Mouse (Mus musculus) c-Kit-positive CD71-negative TER-119-negative erythroid progenitor cells, embryonic 14.5 days (primary cell): ENCODE results near the gene Vsig10.
"Not testable (repeated sequence)": the region's sequence is repeated elsewhere in the genome, so short reads cannot be mapped to it uniquely, and the experiment has no call there.

ENCODE experiments used
- DNase-seq: peaks from one replicate; pipeline ENCODE4 v3.0.0-alpha.2; 2013; ENCODE audit warnings: low read depth

Gene Vsig10

GRCm38 (mm10) chr5:117318741-117319629 lies at the start of gene Vsig10:
Vsig10 (plus strand) TSS chr5:117319083.
- DNase-seq: peak; percentile 31

DNA sequence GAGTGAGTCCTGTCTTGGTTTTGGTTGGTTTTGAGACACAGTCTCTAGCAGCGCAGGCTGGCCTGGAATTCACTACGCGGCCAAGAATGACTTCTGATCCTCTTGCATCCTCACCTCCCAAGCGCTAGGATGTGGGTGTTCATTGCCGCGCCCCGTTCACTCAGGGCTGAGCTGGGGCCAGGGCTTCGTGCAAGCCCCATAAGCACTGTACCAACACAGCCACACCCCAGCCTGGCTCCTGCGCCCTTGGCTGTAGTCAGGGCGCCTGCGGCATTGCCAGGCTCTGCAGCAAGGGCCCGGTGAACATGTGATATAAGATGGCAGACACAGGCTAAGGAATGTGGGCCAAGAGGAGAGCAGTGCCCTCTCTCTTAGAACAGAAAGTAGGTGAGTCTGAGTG lies 49.5 kb upstream of the Vsig10 start:
- DNase-seq: no peak

GRCm38 (mm10) chr5:117271945-117272344 lies 46.9 kb upstream of the Vsig10 start:
- DNase-seq: no peak

DNA sequence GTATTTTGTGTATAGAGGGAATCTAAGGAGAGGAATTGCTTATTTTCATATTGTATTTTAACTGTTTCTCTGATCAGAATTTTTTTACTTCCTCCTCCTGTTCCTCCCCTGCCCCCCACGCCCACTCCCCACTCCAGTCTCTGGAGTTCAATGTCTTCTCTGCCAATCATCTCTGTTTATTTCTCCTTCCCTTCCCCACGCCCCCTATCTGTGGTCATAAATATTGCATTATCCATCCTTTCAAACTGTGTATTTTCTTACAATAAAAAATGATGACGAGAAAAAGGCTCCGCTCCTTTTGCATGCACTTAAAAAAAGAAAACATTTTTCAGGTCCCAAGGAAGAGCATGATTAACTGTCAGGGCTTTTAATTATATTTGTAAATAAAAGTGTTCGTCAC lies 44.1 kb upstream of the Vsig10 start:
- DNase-seq: no peak

GRCm38 (mm10) chr5:117277784-117278183 lies 41.1 kb upstream of the Vsig10 start:
- DNase-seq: no peak

DNA sequence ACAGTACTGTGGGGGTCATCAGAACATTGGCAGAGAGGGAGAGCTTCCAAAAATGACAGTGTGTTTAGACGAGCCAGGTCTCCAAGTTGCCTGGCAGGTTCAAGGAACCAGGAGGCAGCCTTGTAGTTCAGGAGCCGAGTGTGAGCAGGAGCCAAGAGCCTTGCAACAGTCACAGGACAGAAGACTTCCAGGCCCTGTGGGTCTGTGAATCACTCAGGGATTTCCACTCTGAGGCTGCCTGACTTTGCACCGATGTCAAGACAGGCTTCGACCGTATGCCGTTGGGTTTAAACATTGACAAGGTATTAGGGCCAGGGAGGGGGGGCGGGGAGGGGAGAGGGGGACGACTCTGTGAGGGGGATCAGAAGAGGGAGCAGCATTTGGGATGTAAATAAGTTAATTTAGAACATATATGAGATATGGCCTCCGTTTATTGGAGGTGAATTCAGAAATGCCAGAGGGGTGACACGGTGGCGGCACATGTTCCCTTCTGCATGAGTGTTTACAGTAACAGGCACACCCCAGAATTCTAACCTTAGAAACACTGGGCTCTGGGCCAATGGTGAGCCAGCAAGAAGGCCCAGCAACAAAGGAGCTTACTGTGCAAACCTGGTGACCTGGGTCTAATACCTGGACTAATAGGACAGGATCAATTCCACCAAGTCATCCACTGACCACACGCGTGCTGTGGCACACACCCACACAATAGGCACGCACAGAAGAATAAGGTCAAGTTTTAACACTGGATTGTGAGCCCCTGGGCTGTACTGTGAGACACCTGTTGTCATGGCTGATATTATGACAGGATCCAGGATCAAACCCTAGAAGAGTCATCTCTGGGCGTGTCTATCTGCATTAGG lies 39.8 kb upstream of the Vsig10 start:
- no peak for DNase-seq

GRCm38 (mm10) chr5:117279669-117280050 lies 39.2 kb upstream of the Vsig10 start:
- DNase-seq: no peak

DNA sequence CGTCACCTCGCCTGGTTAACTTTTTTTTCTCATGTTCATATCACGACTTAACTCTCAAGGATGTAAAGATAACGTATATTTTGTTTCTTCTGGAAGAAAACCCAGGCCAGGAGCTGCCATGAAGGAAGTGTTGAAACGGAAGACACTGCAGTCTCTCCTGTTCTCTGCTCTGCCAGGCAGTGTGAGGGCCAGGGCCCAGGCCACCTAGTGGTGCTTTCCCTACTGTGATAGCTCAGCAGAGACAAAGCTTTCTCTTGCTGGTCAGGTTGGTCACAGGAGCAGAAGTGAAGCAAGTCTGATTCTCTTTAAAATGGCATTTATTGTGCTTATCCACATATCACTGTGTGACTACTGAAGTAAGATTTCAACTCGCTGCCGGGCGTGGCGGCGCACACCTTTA lies 37.3 kb upstream of the Vsig10 start:
- DNase-seq: no peak

DNA sequence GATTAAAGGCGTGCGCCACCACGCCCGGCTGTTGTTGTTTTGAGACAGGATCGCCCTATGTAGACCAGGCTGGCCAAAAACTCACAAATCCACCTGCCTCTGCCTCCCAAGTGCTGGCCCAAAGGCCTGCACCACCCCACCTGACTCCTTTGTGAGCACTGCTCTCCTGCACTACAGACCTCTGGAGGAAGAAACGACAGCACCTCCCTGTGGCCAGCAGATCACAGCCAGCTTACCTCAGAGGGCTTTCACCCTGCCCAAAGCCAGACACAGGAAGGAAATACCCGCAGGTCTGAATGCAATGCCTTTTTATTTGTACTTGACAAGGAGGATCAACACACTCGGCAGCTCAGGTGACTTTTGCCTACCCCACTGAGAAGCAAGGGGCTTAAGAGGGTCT lies 36.5 kb upstream of the Vsig10 start:
- no peak for DNase-seq

GRCm38 (mm10) chr5:117284029-117284428 lies 34.9 kb upstream of the Vsig10 start:
- no peak for DNase-seq

DNA sequence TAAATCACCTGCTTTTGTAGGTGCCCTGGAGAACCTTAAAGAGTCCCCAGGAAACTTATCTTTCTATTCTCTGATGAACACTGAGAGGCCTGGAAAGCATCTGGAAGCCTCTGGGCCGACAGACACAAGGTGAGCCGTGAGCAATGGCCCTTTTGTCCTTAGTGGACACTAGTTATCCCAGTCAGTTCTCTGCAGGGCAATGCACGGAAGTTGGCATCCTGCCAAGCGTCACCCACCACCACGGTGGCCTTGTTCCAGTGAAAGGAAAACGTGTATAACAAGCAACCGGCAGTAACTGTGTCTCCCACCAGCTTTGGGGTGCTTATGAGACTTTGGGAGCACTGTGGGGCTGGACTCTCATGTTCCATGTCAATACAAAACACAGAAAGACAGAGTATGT lies 34.2 kb upstream of the Vsig10 start:
- DNase-seq: no peak

GRCm38 (mm10) chr5:117285266-117285665 lies 33.6 kb upstream of the Vsig10 start:
- no peak for DNase-seq

GRCm38 (mm10) chr5:117286286-117286685 lies 32.6 kb upstream of the Vsig10 start:
- DNase-seq: no peak

DNA sequence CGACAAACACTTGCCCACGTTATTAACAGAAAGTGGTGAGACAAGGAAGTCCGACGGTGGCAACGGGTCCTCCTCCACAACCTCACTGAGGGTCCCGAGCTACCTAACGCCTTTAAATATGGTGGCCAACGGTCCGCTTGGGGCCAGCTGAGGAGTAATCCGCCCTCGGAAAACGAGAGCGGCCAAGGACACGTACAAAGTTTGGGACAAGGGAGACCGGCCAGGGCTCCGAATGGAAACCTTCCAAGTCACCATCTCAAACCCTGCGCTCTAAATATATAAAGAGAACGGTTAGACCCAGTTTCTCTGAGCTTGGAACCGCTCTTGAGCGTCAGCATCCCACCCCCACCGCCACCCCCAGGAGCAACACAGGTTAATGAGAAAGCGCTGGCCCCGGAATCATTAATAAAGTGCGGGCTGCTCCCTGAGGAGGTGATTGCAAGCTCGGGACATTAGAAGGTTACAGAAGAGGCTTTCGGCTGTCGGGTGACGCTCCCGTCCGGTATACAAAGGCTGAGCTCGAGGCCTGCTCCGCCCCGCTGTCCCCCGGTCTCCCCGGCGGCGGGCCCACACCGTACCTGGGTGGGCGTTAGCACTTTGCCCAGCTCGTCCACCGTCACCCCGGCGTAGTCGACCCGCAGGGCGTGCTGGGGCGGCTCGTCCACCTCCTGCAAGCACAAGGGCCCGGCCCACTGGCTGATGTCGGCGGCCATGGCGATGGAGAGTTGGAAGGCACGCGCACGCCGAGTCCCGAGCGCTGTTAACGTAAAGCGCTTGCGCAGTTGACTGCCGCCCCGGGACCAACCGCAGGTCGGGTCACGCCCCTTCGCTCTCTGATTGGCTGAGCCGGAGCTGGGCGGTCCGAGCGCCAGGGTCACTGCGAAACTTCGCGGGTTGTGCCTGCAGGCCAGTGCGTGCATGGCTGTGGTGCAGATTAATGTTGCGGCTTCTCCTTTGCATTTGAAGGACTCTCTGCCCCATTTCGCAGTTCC lies 31.8 kb upstream of the Vsig10 start, which contains the start of gene Pebp1:
Pebp1 (minus strand) TSS at position 795 of the 992 bp plus-strand sequence.
- DNase-seq: peak; percentile 90

- DNase-seq: no peak
These were observed 29.2 kb upstream of the Vsig10 start for GRCm38 (mm10) chr5:117289646-117290045.

- DNase-seq: no peak
These were observed 28.8 kb upstream of the Vsig10 start for GRCm38 (mm10) chr5:117290081-117290480.

DNA sequence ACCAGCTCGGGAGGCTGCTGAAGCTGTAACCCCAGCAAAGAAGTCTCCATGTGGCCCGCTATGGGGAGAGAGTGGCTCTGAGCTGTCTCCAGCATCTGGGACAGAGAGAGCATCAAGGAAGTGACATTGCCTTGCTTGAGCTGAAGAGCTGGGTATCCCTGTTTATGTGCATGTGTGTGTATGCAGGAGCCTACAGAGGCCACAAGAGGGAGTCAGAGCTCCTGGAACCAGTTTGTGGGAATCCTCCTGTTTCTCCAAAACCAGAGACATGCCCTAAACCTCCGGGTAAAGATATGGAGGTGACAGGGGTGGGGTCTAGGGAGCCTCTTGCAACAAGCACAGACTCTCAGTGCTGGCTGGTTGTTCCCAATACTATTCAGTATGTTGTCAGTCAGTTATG lies 27.6 kb upstream of the Vsig10 start:
- DNase-seq: no peak

GRCm38 (mm10) chr5:117292547-117292946 lies 26.3 kb upstream of the Vsig10 start:
- DNase-seq: no peak

DNA sequence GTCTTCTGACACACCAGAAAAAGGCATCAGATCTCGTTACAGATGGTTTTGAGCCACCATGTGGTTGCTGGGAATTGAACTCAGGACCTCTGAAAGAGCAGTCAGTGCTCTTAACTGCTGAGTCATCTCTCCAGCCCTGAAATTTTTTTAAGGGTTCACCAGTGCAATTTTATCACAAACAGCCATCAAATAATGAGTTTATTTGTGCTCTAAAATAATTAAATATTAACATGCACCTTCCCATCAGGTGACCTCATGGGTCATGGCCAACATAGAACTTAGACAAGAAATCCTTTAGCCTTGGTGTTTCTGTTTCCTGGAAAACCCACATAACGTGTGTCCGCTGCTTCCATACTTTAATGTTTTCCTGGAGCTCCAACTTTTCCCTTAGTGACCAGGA lies 25.1 kb upstream of the Vsig10 start:
- DNase-seq: not testable (repeated sequence)

DNA sequence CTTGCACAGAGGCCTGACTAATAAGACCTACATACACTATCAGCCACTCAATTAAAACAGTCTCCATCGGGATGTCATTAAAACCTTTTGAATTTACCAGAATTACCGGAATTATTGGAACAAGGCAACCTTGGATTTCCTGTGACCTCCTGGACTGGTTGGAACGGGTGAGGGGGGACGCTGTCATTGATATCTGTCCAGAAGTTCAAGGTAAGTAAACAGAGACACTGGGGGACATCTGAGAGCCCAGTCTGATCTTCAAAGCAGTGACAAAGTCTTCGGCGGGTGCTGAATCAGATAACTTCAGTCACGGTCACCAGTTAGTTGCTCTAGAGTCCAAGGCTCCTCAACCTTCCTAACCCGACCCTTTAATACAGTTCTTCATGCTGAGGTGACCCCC lies 23.9 kb upstream of the Vsig10 start:
- DNase-seq: no peak

- DNase-seq: no peak
These were observed 16.0 kb upstream of the Vsig10 start for GRCm38 (mm10) chr5:117302899-117303298.
